Mouse (Mus musculus) embryonic facial prominence, embryonic 12.5 days (tissue): Measurements from ENCODE around the gene Abcb11. TPM values are rescaled to one million over a fixed set of nuclear protein-coding genes. Genes with fewer than 3 reads are reported as not detected.
"Not testable (repeated sequence)": the region's sequence is repeated elsewhere in the genome, so short reads cannot be mapped to it uniquely, and the experiment has no call there.

Experiments used
- ATAC-seq: fragments of 200-750 bp; cut with Nextera tagmentation; 2 replicates; pipeline ENCODE4 v1.8.0; 2017; ENCODE audit not compliant: insufficient number of reproducible peaks, insufficient read depth, low FRiP score, low TSS enrichment
- H3K27ac ChIP-seq: fragments of 300-500 bp; sonication (generic); 2 replicates; pipeline ENCODE4 v1.5.1; 2016; ENCODE audit warnings: mild to moderate bottlenecking
- H3K27me3 ChIP-seq: fragments of 300-500 bp; sonication (generic); 2 replicates; pipeline ENCODE4 v1.6.1; 2016; ENCODE audit warnings: mild to moderate bottlenecking, moderate library complexity
- H3K36me3 ChIP-seq: fragments of 300-500 bp; sonication (generic); 2 replicates; pipeline ENCODE4 v1.6.1; 2016; ENCODE audit warnings: mild to moderate bottlenecking
- H3K4me1 ChIP-seq: fragments of 300-500 bp; sonication (generic); 2 replicates; pipeline ENCODE4 v1.6.1; 2016
- H3K4me2 ChIP-seq: fragments of 300-500 bp; sonication (generic); replicated peaks from 2 replicates; pipeline ENCODE4 v1.6.1; 2016; ENCODE audit warnings: mild to moderate bottlenecking, moderate library complexity
- H3K4me3 ChIP-seq: fragments of 300-500 bp; sonication (generic); 2 replicates; pipeline ENCODE4 v1.5.1; 2016; ENCODE audit warnings: mild to moderate bottlenecking
- H3K9ac ChIP-seq: fragments of 300-500 bp; sonication (generic); 2 replicates; pipeline ENCODE4 v1.6.1; 2016; ENCODE audit warnings: mild to moderate bottlenecking, moderate library complexity
- H3K9me3 ChIP-seq: fragments of 300-500 bp; sonication (generic); 2 replicates; pipeline ENCODE4 v1.6.1; 2016; ENCODE audit warnings: mild to moderate bottlenecking, moderate library complexity
- WGBS: fragments of 180-500 bp; shearing (Covaris S2); methylation state at CpG from one replicate; pipeline ENCODE4 v1.1.7; 2016; 5-methylcytosine and 5-hydroxymethylcytosine counted together
- polyA plus RNA-seq: library from polyadenylated mRNA; unstranded; fragments of >200 nt; fragmentation: Nextera tagmentation; extraction: Ambion mirVana; gene quantifications from 2 replicates; pipeline ENCODE4 v1.2.1, GENCODE M21; 2016

Abcb11 gene
- not detected in 2 replicates for polyA plus RNA-seq

DNA sequence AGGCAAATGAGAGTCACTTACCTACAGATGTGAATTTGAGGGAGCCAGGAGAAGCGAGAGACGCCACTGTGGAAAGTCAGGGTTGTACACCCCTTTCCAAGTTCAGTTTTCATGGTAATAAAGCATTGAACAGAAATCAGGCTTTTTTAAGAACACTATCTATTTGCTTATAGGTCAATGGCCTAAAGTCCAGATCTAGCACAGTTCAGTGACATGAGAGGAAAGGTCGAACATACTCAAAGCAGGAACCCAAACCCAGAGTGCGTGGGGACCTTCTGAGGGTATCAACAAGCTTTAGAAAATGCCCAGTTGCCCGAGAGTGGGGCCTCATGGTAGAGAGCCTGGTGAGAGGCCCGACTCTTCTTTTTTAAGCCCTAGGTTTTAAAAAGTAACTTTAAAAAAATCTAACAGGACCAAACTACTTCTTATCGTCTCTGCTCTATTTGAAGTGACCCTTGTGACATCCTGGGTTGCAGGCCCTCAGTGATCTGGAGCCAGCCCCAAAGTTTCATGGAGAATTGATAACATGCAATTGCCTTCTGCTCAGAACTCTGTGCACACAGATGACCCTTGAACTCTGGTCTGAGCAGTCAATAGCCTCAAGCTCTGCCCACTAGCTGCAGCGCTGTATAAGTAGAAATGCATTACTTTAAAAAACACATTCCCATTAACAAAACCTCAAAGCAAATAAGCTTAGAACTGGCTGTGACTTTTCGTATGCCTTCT lies at the start of gene Abcb11:
Abcb11 (minus strand) TSS at position 121 of the 726 bp plus-strand sequence.
- Histone ChIP-seq H3K27ac (no peak within 1 kb of the TSS), H3K4me3 (no peak within 1 kb of the TSS), H3K9me3 (no peaks in the 10 kb centered on the region), H3K36me3 (no peaks in the 10 kb centered on the region), H3K27me3 (no peaks in the 10 kb centered on the region), H3K4me1 (no peaks in the 10 kb centered on the region), H3K9ac (no peak within 1 kb of the TSS), H3K4me2 (no peak within 1 kb of the TSS)
- WGBS = 88% methylated on average over 9 of the region's 9 CpGs
- ATAC-seq = no peak

DNA sequence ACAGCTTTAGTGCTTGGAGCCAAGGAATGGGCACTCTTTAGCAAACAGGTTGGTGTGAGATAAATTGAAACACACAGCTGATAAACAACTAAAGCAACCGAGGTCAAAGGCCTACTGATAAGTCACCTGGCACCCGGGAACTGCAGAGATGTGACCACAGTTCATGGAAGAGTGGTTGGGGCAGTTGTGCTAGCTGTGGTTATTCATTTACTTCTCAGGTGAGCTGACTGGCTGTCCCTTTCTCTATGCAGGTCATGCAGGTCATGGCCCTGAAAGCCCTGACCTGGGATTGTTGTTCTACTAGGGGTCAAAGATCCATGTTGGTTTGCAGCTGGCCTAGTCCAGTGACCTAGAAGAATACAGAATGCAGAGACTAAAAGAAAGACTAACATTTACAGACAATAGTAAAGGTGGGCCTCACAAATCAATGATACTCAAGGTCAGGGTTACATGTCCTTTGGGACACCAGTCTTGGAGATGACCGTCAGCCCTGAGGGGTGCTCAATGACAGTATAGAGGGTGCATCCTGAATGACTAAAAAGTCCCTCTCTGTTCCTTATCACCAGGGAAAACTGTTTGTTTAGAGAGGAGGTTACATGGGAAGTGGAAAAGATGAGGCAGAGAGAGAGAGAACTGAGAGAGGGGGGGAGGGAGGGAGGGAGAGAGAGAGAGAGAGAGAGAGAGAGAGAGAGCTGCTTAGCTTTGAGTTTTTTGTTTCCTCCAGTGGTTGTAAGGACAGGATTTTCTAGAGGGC lies 43.9 kb upstream of the Abcb11 start:
- Histone ChIP-seq H3K27ac (no peak overlapping the region), H3K4me3 (no peak overlapping the region), H3K4me2 (no peak overlapping the region), H3K27me3 (no peaks in the 10 kb centered on the region), H3K4me1 (no peaks in the 10 kb centered on the region), H3K9me3 (no peaks in the 10 kb centered on the region), H3K36me3 (no peaks in the 10 kb centered on the region), H3K9ac (no peak overlapping the region)
- WGBS = 85% methylated on average over 3 of the region's 3 CpGs
- ATAC-seq = no peak

DNA sequence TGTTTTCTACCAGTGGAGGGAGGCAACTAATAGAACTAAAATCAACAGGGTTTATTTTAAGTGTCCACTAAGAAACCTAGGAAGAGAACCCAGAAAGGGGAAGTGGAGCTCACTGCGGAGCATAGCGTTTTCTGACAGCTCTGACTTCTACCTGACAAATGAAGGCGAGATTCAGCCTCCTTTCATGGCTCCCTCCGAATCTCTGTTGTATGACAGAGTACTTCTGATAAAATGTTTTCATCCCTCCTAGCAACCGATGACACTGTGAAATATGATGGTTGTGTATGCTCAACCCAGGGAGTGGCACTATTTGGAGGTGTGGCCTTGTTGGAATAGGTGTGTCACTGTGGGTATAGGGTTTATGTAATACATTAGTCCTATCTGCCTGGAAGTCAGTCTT lies 40.4 kb upstream of the Abcb11 start:
- H3K27me3 ChIP-seq = no peaks in the 10 kb centered on the region
- H3K4me3 ChIP-seq = no peak overlapping the region
- 87% methylated on average over 5 of the region's 5 CpGs for WGBS
- no peaks in the 10 kb centered on the region for H3K36me3 ChIP-seq
- no peaks in the 10 kb centered on the region for H3K4me1 ChIP-seq
- no peak overlapping the region for H3K4me2 ChIP-seq
- ATAC-seq = no peak
- no peaks in the 10 kb centered on the region for H3K9me3 ChIP-seq
- no peak overlapping the region for H3K27ac ChIP-seq
- H3K9ac ChIP-seq = no peak overlapping the region

DNA sequence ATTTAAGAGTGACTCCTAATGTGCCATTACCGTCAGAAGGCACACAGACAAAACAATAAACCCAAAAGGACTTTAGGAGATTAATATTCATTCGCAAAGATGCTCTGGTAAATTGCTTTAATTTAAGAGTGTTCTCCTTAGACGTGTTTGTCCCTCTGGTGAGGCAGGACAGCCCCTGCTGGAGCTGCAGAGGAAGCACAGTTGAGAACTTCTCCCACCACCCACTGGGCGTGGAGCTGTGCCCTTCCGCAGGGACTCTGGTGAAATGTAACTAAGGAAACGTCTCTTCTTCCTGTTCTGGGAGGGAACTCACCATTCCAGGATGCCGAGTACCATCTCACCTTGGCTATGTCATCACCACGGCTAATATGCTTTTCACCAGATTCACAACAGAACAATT lies 39.3 kb upstream of the Abcb11 start:
- no peaks in the 10 kb centered on the region for H3K36me3 ChIP-seq
- no peak overlapping the region for H3K27ac ChIP-seq
- H3K4me2 ChIP-seq = no peak overlapping the region
- no peak for ATAC-seq
- no peaks in the 10 kb centered on the region for H3K4me1 ChIP-seq
- H3K9me3 ChIP-seq = no peaks in the 10 kb centered on the region
- WGBS = 53% methylated on average over 8 of the region's 8 CpGs
- no peak overlapping the region for H3K4me3 ChIP-seq
- no peak overlapping the region for H3K9ac ChIP-seq
- no peaks in the 10 kb centered on the region for H3K27me3 ChIP-seq

DNA sequence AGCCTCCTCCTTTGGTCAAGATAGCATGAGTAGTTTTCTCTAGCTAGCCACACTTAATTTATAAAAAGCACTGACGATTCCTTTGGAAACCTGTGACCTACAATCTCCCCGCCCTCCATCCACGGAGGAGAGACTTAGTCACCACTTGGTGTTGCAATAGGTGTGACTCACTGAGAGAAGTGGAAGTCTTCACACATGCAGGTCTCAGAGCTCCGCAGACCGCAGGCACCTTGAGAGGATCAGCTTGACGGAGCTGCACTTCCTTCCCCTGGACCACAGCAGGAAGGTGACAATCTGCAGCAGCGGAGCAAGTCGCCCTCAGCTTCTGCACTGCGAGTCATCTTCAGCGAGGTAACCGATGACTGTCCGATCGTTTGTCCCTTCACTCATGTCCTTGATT lies 37.9 kb upstream of the Abcb11 start, which contains the start of gene Dhrs9:
Dhrs9 (plus strand) TSS at position 165 of the 400 bp plus-strand sequence.
- Histone ChIP-seq H3K27me3 (no peaks in the 10 kb centered on the region), H3K9ac (no peak within 1 kb of the TSS)
- no peak for ATAC-seq

DNA sequence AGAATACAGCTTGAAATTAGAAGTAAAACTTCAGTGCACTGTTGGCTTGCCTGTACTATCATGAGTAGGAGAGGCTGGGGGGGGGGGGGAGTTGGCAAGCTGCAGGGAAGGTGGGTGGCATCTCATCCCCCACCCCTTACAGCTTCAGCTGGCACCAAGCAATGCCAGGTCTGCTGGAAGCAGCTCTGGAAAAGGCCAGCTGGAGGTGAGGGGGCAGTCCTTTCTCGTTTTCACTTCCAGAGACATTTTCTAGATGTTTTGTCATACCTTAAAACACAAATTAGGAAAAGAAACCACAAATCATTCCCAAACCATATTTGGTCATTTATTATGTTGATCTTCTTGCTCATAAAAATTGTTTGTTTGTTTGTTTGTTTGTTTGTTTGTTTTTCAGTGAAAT lies 37.4 kb upstream of the Abcb11 start:
- WGBS = 63% methylated on average over 1 of the region's 1 CpGs

More for the DNA sequence above, 37.9 kb upstream of the Abcb11 start, which contains the start of gene Dhrs9:
- 82% methylated on average over 13 of the region's 13 CpGs for WGBS
- H3K4me3 ChIP-seq = no peak within 1 kb of the TSS
- no peak within 1 kb of the TSS for H3K4me2 ChIP-seq
- no peaks in the 10 kb centered on the region for H3K36me3 ChIP-seq
- H3K4me1 ChIP-seq = no peaks in the 10 kb centered on the region
- H3K27ac ChIP-seq = no peak within 1 kb of the TSS
- no peaks in the 10 kb centered on the region for H3K9me3 ChIP-seq

DNA sequence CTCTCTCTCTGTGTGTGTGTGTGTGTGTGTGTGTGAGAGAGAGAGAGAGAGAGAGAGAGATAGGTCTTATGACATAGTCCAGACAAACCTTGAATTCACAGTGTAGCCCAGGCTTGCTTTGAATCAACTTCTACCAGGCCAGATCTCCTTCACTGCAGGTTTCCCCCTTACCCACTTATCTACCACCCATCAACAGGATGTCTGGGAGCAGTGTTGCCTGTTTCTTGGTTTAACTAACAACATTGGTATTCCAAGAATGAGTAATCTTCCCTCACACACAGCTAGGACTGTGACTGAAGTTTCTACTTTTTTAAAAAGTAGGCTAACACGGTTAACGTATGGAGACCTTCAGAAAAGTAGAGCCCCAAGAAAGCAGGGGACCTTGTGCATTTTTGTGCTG lies 34.4 kb upstream of the Abcb11 start:
- Histone ChIP-seq H3K4me2 (no peak overlapping the region), H3K4me1 (no peaks in the 10 kb centered on the region), H3K9ac (no peak overlapping the region), H3K4me3 (no peak overlapping the region), H3K9me3 (no peaks in the 10 kb centered on the region), H3K36me3 (no peaks in the 10 kb centered on the region), H3K27ac (no peak overlapping the region), H3K27me3 (no peaks in the 10 kb centered on the region)
- 81% methylated on average over 2 of the region's 2 CpGs for WGBS
- ATAC-seq = no peak

More for the DNA sequence above, 37.4 kb upstream of the Abcb11 start:
- no peaks in the 10 kb centered on the region for H3K9me3 ChIP-seq
- H3K9ac ChIP-seq = no peak overlapping the region
- no peak overlapping the region for H3K27ac ChIP-seq
- no peak overlapping the region for H3K4me2 ChIP-seq
- H3K36me3 ChIP-seq = no peaks in the 10 kb centered on the region
- no peaks in the 10 kb centered on the region for H3K4me1 ChIP-seq
- ATAC-seq = no peak
- no peak overlapping the region for H3K4me3 ChIP-seq
- H3K27me3 ChIP-seq = no peaks in the 10 kb centered on the region

DNA sequence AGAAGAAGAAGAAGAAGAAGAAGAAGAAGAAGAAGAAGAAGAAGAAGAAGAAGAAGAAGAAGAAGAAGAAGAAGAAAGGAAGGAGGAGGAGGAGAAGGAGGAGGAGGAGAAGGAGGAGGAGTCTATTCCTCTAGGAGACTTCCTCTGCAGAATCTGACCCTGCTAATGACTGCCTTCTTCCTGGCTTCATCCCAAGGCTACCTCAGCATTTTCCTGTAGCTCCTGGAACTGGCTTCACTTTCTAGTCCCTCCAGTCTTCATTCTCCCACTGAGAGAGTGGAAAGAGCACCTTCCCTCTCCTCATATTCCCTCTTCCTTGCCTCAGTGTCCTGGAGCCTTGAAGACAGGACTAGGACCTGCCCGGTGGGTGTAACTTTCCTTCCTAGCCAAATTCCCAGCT lies 22.9 kb upstream of the Abcb11 start:
- H3K36me3 ChIP-seq = no peaks in the 10 kb centered on the region
- no peak overlapping the region for H3K4me3 ChIP-seq
- H3K27me3 ChIP-seq = no peaks in the 10 kb centered on the region
- H3K9me3 ChIP-seq = no peaks in the 10 kb centered on the region
- ATAC-seq = no peak
- no peaks in the 10 kb centered on the region for H3K4me1 ChIP-seq
- no peak overlapping the region for H3K9ac ChIP-seq
- no peak overlapping the region for H3K27ac ChIP-seq
- 96% methylated on average over 1 of the region's 1 CpGs for WGBS
- H3K4me2 ChIP-seq = no peak overlapping the region

DNA sequence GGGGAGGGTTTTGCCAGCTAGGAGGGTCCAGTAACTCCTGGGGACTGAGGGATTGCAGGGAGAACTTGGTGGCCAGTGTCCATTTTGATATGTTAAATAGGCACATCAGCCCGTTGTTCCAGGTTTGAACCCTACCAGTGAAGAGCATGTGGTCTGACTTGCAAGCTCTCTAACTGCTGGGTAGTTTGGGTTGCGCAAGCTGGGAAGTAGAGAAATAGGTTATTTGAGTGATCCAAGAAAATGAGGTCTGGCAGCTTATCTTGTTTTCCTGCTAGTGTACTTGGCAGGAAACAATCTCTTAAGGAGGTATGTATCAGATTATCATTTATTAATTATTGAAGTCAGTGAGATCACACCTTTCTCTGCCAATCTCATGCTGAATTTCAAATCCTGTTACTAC lies 22.4 kb upstream of the Abcb11 start:
- Histone ChIP-seq H3K36me3 (no peaks in the 10 kb centered on the region), H3K9me3 (no peaks in the 10 kb centered on the region), H3K4me1 (no peaks in the 10 kb centered on the region), H3K4me2 (no peak overlapping the region), H3K9ac (no peak overlapping the region), H3K27ac (no peak overlapping the region), H3K27me3 (no peaks in the 10 kb centered on the region), H3K4me3 (no peak overlapping the region)
- 87% methylated on average over 2 of the region's 2 CpGs for WGBS
- no peak for ATAC-seq

DNA sequence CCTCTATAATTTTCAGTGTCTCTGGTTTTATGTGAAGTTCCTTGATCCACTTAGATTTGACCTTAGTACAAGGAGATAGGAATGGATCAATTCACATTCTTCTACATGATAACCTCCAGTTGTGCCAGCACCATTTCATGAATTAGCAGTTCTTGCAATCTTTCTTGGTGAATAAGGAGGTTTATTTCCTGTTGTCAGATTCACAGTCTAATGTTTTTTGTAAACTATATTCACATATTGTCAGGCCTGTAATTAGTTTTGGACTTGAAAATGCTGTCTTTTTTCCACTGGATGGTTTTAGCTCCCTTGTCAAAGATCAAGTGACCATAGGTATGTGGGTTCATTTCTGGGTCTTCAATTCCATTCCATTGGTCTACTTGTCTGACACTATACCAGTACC lies 13.0 kb upstream of the Abcb11 start:
- not testable (repeated sequence) for H3K4me1 ChIP-seq, H3K9me3 ChIP-seq, H3K36me3 ChIP-seq, H3K27me3 ChIP-seq, H3K4me2 ChIP-seq, H3K27ac ChIP-seq, H3K4me3 ChIP-seq, H3K9ac ChIP-seq
- peak; percentile 100 for ATAC-seq

DNA sequence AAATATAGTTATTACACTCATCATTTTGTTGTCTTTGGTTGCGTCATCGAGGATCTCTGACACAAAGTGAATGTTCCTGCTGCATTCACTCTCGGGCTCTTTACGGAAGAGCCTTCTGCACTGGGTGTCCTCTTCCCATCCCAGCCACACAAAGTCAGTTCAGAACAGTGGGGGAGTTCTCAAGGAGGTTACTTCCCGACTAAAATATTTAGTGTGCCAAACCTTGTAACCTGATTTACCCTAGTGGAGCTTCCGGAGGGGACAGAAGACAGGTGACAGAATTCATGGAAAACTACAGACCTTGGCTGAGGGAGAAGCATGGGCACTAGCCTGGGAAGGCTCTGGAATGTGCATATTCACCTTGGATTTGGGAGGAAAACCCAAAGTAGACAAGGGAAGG lies 910 bp downstream of the Abcb11 start:
- 94% methylated on average over 6 of the region's 6 CpGs for whole genome bisulfite sequencing
- Histone ChIP-seq H3K4me3 (no peak overlapping the region), H3K36me3 (no peaks in the 10 kb centered on the region), H3K9me3 (no peaks in the 10 kb centered on the region), H3K27ac (no peak overlapping the region), H3K27me3 (no peaks in the 10 kb centered on the region), H3K4me1 (no peaks in the 10 kb centered on the region), H3K9ac (no peak overlapping the region), H3K4me2 (no peak overlapping the region)
- no peak for ATAC-seq

DNA sequence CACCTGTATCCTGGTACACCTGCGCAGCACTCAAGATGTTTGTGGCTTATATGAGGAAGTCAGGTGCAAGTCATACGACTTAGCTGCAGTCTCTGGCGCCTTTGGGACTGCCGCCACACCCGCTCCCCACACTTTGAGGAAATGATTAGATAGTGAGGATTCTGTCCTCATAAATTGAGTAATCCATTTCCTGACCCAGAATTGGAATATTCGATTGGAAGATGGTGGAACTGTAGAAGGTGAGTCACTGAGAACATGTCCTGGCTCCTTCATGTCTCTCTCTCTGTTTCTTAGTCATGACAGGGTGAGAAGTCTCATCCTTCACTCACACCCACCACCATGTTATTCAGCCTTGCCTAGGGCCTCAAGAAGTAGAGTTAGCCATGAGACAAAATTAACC lies 10.9 kb downstream of the Abcb11 start:
- not testable (repeated sequence) for H3K4me3 ChIP-seq, ATAC-seq, H3K4me1 ChIP-seq, H3K9ac ChIP-seq, H3K27ac ChIP-seq, H3K27me3 ChIP-seq, H3K36me3 ChIP-seq, H3K9me3 ChIP-seq, H3K4me2 ChIP-seq
- 85% methylated on average over 6 of the region's 6 CpGs for WGBS
